Mouse (Mus musculus): ENCODE measurements around the gene Olfr352.

Gene Olfr352

DNA sequence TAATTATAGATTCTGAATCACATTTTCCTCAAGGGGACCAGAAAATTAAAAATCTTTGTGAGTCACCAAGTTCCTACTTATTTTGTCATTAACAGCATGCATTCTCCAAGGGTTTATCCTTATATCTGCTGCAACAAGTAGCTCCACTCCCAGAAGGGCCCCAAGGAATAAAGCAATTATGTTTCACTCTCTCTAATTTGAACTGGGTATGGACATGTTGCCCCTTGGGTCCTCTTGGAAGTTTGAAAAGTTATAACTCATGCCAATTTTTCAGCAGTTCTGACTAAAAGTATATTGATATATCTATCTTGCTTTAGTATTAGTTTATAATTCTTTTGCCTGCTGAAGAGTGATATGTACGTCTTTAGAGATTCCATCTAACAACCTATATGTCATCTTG is at the start of gene Olfr352:
Olfr352 (plus strand) TSS at position 301 of the 400 bp plus-strand sequence.
- DNase-seq = no peak

DNA sequence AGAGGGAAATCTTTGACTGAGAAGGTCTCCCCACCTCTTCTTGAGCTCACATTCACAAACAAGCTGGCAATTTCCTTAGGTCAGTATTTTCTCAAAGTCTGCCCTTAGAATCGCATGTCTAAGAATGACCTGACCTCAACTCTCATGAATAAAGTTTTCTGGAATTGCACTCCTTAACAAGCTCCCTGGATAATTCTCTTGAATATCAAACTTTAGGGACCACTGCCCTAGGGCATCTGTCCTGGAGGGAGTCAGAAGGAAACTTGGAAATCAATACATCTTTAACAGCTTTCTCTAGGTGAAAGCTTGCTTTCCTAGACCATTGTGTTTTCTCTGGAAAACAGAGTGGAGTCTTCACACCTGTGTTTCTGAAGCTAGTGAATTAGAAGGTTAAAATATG is 22.2 kb upstream of the Olfr352 start, which contains the start of gene Olfr350:
Olfr350 (plus strand) TSS at position 301 of the 400 bp plus-strand sequence.
- no peak for DNase-seq

DNA sequence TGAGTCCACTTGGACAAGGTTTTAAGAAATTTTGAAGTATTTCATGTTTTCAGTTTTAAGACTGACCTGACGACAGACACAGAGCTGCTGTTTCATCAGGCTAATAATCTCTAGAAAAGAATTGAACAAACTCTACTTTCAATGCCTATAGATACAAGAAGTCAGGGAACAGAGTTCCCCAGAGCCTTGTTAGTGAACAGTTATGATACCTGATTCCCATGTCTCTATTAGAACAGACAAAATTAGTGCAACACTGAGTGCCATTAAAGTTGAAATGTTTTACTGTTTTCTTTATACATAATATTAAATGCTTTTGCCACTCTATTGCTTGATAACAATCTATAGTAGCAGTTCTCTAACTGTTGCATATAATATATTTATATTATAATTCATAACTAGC is 5.7 kb upstream of the Olfr352 start, which contains the start of gene Olfr351:
Olfr351 (minus strand) TSS at position 101 of the 400 bp plus-strand sequence.
- DNase-seq = no peak

DNA sequence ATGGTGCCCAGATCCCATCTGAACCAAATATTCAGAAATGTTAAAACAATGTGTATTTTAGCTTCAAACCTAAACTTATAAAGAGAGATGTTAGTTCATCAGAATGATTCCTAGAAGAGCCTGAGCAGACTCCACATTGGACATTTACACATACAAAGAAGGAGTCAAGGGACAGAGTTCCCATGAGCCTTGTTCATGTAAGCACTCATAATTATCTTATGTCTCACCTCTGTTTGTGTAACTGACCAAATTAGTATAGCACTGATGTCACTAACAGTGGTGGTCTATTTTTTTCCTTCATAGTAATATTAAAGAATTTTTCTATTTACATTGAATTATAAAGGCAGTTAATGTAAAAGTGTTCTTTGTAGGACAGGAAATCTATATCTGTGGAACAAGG is 24.6 kb downstream of the Olfr352 start, which contains the start of gene Olfr353:
Olfr353 (minus strand) TSS at position 101 of the 400 bp plus-strand sequence.
- DNase-seq = no peak

DNA sequence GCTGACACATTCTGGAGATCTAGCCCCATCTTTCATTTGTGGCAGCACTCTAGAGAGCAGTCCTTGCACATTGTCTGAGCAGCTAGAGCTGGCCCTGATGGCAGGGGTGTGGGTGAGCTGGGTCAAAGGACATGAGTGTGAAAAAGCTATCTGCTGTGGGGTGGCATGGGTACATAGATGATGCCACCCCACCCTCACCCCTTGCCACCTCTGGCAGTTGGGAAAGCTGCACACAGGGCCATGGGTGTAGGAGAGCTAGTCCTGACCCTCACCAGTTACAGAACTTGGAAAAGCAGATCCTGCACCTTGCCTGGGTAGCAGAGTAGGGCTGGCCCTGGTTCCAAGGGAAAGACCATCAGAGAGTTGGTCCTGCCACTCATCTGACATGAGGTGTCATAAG is 28.9 kb downstream of the Olfr352 start:
- DNase-seq = no peak

DNA sequence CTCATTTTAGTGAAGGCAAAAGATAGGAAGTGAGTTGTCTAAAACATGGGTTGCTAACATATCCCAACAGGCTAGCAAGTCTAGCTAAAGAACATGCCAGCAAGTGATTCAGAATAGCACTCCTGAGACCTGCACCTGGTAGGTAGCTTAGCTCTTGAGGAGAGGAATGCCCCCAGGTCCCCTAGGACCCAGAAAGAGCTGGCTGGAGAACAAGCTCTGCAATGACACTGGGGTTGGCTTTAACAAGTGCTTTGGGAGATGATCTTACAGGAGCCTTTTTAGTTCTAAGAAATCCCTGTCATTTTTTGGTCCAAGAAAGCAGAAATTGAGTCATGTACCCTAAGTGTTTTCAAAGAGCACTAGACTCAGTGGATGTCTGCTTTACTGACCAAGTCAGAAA is 37.1 kb downstream of the Olfr352 start, which contains the start of gene Olfr354:
Olfr354 (plus strand) TSS at position 301 of the 400 bp plus-strand sequence.
- DNase-seq = no peak

Measured in thymus, postnatal 25 days (tissue).